Mouse (Mus musculus): ENCODE measurements around the gene Nup205.

The Nup205 gene

GRCm38 (mm10) chr6:35245086-35245485, 67.9 kb downstream of the Nup205 start:
- DNase-seq (ENCODE audit: low spot score in 2 of 2) = no peak

GRCm38 (mm10) chr6:35251807-35252476, 74.7 kb downstream of the Nup205 start:
- no peak for DNase-seq (ENCODE audit: low spot score in 2 of 2)

GRCm38 (mm10) chr6:35252477-35253346, 75.5 kb downstream of the Nup205 start:
- peak; percentile 82 to 86 for DNase-seq (ENCODE audit: low spot score in 2 of 2)

- DNase-seq (ENCODE audit: low spot score in 2 of 2) = no peak
These were observed 76.3 kb downstream of the Nup205 start for GRCm38 (mm10) chr6:35253474-35253873.

- DNase-seq (ENCODE audit: low spot score in 2 of 2) = no peak
These were observed 77.1 kb downstream of the Nup205 start for GRCm38 (mm10) chr6:35254136-35254904.

GRCm38 (mm10) chr6:35255017-35255416, 77.8 kb downstream of the Nup205 start:
- no peak for DNase-seq (ENCODE audit: low spot score in 2 of 2)

- DNase-seq (ENCODE audit: low spot score in 2 of 2) = peak; percentile 58 to 59
These were observed 79.5 kb downstream of the Nup205 start for GRCm38 (mm10) chr6:35256691-35257090.

GRCm38 (mm10) chr6:35257626-35258190, 80.5 kb downstream of the Nup205 start:
- no peak for DNase-seq (ENCODE audit: low spot score in 2 of 2)

GRCm38 (mm10) chr6:35258922-35259321, 81.7 kb downstream of the Nup205 start:
- DNase-seq (ENCODE audit: low spot score in 2 of 2) = no peak

- DNase-seq (ENCODE audit: low spot score in 2 of 2) = no peak
These were observed 82.3 kb downstream of the Nup205 start for GRCm38 (mm10) chr6:35259526-35259925.

- DNase-seq (ENCODE audit: low spot score in 2 of 2) = no peak
These were observed 83.3 kb downstream of the Nup205 start for GRCm38 (mm10) chr6:35260531-35260930.

GRCm38 (mm10) chr6:35265580-35266278, 88.5 kb downstream of the Nup205 start:
- DNase-seq (ENCODE audit: low spot score in 2 of 2) = no peak

- no peak for DNase-seq (ENCODE audit: low spot score in 2 of 2)
These were observed 91.5 kb downstream of the Nup205 start for GRCm38 (mm10) chr6:35268711-35269110.

- no peak for DNase-seq (ENCODE audit: low spot score in 2 of 2)
These were observed 92.4 kb downstream of the Nup205 start for GRCm38 (mm10) chr6:35269643-35270042.

- no peak for DNase-seq (ENCODE audit: low spot score in 2 of 2)
These were observed 94.1 kb downstream of the Nup205 start for GRCm38 (mm10) chr6:35271094-35271855.

- DNase-seq (ENCODE audit: low spot score in 2 of 2) = no peak
These were observed 94.9 kb downstream of the Nup205 start for GRCm38 (mm10) chr6:35271868-35272765.

- no peak for DNase-seq (ENCODE audit: low spot score in 2 of 2)
These were observed 96.3 kb downstream of the Nup205 start for GRCm38 (mm10) chr6:35273391-35274082.

- no peak for DNase-seq (ENCODE audit: low spot score in 2 of 2)
These were observed 100.8 kb downstream of the Nup205 start for GRCm38 (mm10) chr6:35277903-35278587.

All from right cerebral cortex, adult 2 months (tissue).